Mouse (Mus musculus): ENCODE results near the gene Sass6.
"Not testable (repeated sequence)": the region's sequence is repeated elsewhere in the genome, so short reads cannot be mapped to it uniquely, and the experiment has no call there.

Sass6 gene

DNA sequence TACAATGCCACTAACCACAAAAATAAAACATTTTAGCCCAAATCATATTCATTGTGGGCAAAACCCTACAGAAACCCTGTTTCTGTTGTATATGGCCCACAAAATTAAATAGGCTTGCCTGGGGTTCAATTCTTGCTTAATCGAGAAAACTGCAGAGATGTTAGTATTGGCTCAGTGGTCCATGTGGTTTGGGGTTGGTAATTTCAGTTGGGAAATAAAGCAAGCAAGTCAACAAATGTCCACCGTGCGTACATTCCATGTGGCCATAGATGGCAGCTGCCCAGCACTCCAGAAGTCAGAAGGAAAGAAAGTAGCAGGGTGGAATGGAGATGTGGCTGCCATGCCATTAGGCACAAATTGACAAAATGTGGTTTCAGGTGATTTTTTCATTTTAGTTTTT lies 38.2 kb downstream of the Sass6 start:
- no peak for DNase-seq (ENCODE audit: low spot score)

DNA sequence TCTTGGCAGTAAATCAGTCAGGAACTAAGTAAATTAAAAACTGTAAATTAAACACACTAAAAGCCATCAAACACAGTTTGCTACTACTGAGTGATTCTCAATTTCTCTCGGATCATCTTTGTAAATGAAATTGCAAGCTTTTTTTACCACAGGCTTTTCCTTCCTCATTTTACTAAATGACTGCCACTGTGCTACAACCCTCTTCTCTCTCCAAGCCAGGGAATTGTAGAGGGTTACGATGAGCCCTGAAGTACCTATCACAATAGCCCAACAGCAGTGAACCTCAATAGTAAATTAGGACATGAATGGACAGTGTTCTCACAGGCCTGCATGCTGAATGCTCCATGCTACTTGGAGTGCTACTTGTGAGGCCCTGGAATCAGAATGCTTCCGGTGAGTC lies 39.3 kb downstream of the Sass6 start:
- no peak for DNase-seq (ENCODE audit: low spot score)

DNA sequence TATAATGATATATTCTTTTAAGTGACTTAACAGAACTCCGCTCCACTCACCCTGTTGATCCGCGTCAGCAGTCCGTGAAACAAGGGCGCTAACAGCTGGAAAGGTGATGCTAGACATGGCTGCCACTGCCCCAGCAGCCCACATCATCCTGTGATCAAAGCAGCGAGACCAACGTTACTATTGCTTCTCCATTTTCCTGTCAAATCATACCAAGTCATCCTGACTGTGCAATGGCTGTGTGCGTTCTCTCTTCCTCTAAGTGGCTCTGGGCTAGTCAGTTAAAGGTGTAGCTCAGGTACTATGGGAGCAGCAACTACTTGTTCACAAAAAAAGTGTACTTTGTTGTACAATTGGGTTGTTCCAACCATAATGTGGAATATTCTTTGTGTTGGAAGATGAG lies 40.1 kb downstream of the Sass6 start:
- no peak for DNase-seq (ENCODE audit: low spot score)

DNA sequence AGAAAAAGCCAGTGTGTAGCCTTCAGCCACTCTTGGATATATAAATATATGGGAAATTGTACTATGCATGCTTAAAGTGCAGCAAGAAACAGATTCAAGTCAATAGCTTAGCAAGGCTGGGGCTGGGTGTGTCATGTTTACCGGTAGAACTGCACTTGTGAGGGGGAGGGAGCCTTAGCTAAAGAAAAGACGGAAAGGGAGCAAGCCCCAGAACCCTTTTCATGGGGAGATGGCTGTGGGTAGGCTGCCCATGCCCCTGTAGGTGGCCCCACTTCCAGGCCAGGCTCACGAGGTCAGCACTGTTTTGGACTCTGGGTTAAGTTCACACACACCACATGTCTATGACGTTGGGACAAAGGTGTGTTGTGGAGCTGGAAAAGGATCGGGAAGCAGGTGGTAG lies 41.0 kb downstream of the Sass6 start:
- no peak for DNase-seq (ENCODE audit: low spot score)

DNA sequence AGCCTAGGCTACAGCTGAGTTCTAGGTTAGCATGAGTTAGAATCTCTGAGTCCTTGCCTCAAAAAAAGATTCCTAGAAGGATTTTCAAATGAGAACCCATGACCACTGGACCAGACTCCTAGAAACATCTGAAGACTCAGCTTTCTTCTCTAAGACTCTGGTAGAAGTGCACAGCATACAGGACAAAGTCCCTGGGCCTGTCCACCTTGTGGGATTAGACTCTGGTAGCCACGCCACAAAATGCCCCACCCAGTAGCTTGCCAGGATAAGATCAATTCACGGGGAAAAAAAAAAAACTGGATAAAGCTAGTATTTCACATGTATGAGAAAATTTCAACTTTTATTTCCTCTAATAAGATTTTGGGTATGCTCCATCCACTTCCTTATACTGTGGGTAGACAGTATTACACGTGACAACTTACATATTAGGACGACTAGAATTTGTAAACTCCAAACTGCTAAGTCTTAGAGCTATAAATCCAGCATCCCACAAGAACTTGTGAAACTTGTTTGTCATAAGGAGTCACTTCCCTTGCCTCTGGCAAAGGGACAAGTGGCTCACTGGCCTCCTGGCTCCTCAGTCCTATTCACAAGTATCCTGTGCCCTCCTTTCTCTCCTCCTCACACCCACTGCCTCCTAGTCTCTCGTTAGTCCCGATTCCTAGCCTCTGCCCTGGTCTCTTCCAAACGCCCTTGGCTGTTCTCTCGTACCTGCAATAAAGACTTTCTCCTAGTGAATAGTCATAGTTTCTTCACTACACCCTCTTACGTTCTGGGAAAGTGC lies 43.1 kb downstream of the Sass6 start:
- DNase-seq (ENCODE audit: low spot score) = no peak

DNA sequence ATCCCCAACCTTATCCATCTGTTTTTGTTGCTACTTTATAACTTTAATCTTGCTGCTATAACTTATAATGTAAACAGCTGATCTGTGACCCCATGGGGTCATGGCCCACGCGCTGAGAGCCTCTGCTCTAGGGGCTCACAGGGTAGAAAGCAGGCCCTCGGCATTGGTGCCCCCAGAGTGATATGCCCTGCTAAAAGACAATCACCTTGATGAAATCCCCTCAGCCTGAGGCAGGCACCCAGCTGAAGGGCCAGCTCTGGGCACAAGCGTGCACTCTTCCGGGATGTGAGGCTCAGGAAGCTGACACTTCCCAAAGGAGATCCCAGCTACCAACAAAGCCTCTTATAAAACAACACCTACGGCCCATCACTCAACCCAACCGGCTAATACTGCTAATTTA lies 43.8 kb downstream of the Sass6 start:
- DNase-seq (ENCODE audit: low spot score) = no peak

DNA sequence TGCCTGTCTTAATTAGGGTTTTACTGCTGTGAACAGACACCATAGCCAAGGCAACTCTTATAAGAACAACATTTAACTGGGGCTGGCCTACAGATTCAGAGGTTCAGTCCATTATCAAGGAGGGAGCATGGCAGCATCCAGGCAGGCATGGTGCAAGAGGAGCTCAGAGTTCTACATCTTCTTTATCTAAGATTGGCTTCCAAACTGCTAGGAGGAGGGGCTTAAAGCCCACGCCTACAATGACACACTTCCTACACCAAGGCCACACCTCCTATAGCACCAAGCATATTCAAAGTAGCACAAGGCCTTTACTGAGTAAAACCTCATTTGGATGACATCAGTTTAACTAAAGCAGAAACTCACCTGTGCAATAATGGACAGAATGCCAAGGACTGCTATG lies 45.2 kb downstream of the Sass6 start:
- no peak for DNase-seq (ENCODE audit: low spot score)

DNA sequence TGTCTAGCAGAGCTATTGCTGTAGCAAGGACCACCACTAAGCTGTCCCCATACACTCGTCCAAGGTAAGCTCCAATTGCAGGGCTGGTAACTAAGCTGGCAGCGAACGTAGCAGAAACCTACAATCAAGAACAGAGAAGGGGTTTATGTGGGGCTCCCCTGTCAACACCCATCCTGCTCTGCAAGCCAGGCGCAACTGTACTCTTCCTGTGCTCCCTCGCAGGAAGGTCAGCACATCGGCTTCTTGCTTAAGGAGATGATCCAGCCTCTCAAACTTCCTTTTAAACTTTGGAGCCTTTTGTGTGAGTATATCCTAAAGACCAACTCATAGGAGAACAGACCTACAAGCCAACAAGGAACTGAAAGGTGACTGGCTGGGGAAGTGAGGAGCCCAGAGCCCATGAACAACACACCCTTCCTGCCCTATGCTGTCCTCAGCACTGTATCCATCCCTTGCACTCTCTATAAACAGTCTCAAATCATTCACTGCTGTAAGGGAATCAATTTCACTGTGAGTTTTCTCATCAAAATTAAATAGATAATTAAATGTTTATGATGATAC lies 47.1 kb downstream of the Sass6 start:
- DNase-seq (ENCODE audit: low spot score) = no peak

DNA sequence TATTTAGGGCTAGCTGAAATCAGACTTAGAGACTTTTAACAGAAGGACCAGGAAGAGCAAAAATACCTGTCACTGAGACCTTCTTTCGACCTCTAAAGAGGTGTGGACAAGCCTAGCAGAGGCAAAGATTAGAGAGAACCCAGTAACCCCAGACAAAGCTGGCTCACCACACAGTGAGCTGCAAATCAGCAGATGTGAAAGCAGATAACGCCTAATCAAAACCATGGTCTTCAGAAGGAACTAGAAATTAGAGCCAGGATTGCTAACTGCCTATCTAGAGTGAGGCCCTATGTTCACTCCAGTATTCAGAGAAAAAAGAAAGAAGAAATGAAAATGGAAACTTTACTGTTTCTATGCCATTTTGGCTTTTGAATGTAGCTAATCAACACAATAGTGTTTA lies 47.6 kb downstream of the Sass6 start:
- DNase-seq (ENCODE audit: low spot score) = no peak

DNA sequence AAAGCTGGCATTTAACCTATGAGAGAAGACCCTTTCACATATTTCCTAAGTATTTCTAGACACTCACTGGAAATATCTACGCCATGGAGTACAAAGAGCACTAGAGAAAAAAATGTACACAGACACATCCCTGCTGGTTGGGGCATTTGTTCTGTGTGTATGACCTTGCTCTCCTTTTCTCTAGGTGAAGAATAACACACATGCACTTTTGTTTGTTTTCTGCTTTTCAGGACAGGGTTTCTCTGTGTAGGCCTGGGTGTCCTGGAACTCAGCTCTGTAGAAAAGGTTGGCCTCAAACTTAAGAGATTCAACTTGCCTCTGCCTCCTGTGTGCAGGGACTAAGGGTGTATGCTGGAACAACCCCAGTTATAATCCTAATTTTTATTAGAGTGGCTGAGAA lies 51.6 kb downstream of the Sass6 start:
- no peak for DNase-seq (ENCODE audit: low spot score)

DNA sequence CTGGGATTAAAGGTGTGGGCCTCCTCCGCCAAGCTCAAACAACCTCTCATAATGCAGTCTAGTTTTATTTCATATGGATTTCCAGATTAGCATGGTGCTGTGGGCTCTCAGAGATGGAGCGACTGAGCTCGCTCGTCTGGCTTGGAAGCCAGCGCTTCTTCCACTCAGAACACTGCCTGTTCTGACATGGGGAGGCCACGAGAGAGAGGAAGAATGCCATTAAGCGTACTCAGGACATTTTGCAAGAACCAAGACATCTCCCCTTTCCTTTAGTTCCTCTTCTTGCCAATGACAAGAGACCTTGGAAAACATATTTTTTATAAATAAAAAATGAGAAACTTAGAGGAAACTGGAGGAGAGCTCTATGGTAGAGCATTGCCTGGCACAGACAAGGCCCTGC lies 54.0 kb downstream of the Sass6 start:
- no peak for DNase-seq (ENCODE audit: low spot score)

DNA sequence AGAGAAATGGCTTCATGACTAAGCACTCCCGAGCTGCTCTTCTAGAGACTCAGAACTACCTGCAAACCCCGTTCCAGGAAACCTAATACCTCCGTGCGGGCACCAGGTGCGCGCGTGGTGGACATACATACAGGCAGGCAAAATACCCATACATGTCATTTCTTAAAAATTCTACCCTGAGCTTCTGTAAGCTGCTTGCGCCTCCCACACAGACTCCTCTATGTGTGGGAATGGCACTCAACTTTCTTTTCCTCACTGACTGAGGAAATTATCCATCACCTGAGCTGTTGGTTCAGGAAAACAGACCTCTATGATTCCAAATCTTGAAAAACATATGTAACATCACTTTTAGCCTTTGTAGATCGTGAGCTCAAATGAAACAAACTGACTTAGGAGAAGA lies 55.9 kb downstream of the Sass6 start:
- no peak for DNase-seq (ENCODE audit: low spot score)

DNA sequence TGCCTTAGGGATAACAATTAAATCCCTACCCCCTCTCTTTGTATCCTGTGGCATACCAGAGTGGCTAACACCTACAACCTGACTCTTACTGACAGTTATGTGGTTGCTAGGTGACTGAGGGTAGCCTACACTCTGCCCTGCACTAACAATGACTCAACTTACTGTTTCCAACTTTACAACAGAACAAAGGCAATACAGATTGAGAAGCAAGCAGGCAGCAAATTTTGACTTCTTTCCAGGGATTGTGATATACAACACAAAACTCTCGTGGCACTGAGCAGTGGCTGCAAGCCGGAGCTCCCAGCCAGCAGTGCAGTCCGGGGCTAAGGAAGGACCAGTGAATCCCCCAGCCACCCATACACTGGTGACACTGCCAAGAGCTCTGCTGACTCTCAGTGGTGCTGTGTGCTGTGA lies 57.3 kb downstream of the Sass6 start:
- no peak for DNase-seq (ENCODE audit: low spot score)

DNA sequence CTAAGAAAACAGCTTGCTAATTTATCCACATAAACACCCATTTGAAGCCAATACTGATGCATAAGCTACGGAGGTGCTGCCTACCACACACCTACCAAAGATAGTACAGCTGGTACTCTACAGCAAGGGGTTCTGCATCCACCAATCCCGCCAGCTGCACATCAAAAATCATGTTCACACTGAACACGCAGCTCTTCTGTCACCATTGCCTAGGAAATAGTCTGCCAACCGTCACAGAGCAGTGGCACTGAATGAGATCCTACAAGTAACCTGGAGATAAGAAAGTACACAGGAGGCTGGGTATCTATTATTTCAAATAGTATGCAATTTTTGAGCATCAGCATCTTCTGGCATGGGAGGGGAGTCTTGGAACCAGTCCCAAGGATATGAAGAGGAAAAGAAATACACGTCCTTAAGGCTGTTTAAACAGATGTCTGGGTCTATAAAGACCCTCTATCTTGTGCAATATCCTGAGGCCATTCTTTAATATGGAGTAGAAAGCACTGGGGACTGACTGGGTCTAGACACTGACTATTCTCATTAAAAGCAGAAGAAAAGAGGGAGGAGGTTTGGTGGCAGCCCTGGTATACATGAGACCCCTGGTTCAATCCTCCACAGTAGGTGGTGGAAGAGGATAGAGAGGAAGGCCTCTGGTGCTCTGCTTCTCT lies 58.6 kb downstream of the Sass6 start:
- no peak for DNase-seq (ENCODE audit: low spot score)

DNA sequence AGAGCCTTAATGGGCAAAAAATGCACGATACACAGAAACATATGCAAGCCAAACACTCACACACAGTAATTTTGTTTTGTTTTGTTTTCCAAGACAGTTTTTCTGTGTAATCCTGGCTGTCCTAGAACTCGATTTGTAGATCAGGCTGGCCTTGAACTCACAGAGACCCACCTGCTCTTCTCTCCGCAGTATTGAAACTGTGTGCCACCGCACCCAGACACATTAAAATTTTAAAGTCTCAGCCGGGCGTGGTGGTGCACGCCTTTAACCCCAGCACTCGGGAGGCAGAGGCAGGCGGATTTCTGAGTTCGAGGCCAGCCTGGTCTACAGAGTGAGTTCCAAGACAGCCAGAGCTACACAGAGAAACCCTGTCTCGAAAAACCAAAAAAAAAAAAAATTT lies 59.3 kb downstream of the Sass6 start:
- not testable (repeated sequence) for DNase-seq (ENCODE audit: low spot score)

DNA sequence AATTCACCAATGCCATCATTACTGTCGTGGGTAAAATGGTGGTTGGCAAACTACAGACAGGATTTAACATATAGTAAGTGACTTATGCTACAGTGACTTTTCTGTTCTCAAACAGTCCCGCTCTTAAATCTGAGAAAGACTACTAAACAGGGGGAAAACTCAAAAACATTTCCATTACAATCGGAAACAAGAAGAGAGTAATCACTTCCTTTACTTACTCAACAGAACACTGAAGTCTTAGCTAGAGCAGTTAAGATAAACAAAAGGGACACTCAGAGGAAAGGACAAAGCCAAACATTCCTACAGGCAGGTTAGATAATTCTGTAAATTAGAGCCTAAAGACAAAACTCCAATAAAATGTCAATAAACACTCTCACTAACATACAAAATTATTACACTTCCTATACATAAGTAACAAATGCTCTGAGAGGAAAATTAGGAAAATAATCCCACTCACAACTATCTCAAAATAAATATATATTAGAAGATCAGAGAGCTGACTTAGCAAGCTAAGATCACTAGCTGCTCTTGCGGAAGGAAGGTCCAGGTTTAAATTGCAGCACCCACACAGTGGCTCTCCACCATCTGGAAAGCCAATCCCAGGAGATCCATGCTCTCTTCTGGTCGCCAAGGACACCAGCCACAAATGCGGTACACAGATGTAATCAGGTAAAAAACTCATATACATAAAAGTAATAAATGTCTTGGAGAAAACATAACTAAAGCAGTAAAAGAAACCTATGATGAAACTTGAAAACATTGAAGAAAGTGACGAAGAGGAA lies 61.6 kb downstream of the Sass6 start:
- no peak for DNase-seq (ENCODE audit: low spot score)

DNA sequence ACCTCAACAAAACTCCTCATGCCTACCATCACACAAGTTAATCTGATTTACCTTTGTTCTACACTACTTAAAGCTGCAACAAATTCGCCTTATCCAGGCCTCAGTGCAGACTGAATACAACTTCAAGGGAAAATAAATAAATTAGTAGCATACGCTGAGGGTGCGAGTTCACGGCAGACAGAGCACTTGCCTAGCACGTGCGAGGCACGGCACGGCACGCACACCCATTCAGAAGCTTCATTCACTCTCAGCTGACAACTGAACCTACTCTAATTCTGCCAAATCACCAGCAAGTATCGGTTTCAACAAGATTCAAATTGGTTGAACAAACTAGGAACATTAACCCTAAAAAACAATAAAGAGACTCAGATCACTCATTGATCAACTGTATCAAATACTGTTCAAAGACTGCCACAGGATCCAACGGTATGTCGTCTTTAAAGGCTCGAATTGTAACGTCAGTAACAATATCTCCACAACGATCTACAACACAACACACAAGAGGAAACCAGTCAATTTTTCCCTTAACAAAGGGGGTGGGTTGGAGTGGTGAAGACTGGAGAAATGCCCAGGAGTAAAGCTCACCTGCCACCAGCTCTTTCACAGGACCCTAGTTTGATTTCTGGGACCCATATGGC lies 64.3 kb downstream of the Sass6 start:
- no peak for DNase-seq (ENCODE audit: low spot score)

DNA sequence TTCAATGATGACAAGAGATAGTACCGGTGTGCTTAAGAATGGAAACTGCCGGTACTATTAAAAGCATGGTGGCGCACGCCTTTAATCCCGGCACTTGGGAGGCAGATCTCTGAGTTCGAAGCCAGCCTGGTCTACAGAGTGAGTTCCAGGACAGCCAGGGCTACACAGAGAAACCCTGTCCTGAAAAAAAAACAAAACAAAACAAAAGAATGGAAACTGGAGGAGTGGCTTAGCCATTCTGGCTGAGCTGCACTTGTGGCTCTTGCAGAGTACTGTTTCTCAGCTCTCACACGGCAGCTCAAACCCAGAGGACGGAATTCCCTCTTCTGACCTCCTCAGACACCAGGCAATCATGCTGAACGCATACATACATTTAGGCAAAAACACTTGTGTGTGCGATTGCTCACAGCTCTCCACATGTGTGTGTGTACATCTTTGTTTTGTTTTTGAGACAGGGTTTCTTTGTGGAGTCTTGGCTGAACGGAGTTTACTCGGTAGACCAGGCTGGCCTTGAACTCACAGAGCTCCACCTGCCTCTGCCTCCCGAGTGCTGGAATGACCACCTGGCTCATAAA lies 65.2 kb downstream of the Sass6 start:
- no peak for DNase-seq (ENCODE audit: low spot score)

DNA sequence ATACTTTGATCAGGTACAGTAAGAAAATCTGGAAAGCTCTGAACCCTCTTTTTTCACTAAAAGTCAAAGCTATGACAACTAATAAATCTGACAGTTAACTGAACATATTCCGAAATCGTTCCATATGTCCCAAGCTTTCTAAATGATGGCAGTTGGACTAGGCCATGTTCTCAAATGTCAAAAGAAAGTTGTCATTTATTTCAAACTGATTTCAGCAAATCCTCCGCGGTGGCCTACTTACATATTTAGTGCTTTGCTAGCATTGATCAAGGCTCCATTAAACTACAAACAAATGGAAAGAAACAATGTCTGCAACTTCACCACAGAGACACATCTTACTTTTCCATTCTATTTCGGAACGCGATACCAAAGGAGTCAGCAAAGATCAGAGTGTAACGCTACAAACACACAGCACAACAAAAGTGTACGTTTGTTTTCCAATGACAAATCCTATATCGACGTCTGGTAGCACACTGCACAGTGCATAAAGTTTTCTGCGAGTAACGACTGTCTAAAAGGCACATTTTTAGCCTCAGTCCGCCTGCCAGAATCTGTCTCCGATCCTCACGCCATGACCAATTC lies 66.6 kb downstream of the Sass6 start:
- no peak for DNase-seq (ENCODE audit: low spot score)

DNA sequence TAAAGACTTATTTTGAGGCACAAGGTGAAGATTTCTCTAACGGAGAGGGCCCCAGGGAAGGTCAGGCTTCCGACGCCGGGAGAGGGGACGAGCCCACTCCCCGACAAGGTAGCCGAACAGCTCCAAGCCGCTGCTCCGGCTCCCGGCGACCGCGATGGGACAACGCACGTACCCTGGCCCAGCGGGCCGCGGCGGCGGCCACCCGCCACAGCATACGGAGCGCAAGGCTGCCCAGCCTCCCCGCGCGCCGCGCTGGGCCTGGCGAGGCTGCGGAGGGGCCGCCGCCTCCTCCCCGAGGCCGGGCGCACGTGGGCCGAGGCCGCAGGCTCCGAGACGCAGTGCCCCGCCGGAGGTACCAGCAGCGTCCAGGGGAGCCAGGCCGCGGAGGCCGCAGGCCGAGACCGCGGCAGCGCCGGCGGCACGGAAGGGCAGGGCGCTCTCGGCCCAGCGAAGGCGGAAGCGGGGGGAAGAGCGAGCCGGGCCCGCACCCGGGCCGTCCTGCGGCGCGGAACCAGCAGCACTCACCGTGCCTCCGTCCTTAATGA lies 67.2 kb downstream of the Sass6 start:
- DNase-seq (ENCODE audit: low spot score) = no peak

DNA sequence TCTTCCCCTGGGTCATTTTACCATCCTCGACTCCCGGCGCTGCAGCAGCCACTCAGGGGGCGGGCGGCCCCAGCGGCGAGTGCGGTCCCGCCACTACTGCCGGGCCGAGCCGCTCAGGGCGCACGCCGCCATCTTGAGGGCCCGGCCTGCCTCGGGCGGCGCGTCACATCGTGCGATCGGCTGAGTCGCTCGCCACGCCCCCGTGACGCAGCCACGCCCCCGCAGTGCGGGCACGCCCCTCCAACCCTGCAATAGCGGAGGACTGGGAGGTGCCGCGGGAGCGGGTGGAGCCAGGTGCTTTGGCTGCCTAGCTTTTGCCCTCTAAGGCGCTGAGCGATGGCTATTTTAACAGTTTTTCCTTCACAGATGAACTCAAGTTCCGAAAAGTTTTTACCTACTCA lies 67.7 kb downstream of the Sass6 start, which contains the start of gene Mfsd14a:
Gene Mfsd14a (minus strand): TSS at position 215 of the 401 bp plus-strand sequence.
- peak; percentile 100 for DNase-seq (ENCODE audit: low spot score)
